Mouse (Mus musculus) thymus, adult 18-20 months (tissue): ENCODE measurements around the gene Nlrp4a.
"Not testable (repeated sequence)": the region's sequence is repeated elsewhere in the genome, so short reads cannot be mapped to it uniquely, and the experiment has no call there.

Source experiments
- DNase-seq, 2 experiments: peaks; one replicate each; pipeline ENCODE4 v3.0.0; 2022; ENCODE audit warnings: mixed read lengths in 2 of 2

Nlrp4a gene

GRCm38 (mm10) chr7:26434813-26435212 is at the start of gene Nlrp4a:
Nlrp4a (plus strand) TSS chr7:26435113.
- DNase-seq, result no peak

GRCm38 (mm10) chr7:26386691-26387090 is 48.2 kb upstream of the Nlrp4a start:
- DNase-seq, result not testable (repeated sequence)

- not testable (repeated sequence) for DNase-seq
Measured at GRCm38 (mm10) chr7:26391137-26391536, 43.8 kb upstream of the Nlrp4a start.

- DNase-seq, result not testable (repeated sequence)
Measured at GRCm38 (mm10) chr7:26391811-26392210, 43.1 kb upstream of the Nlrp4a start.

- not testable (repeated sequence) for DNase-seq
Measured at GRCm38 (mm10) chr7:26403600-26403999, 31.3 kb upstream of the Nlrp4a start, which contains the start of gene Nlrp9c. Nlrp9c (minus strand) TSS chr7:26403700.

GRCm38 (mm10) chr7:26476690-26477089 is 41.8 kb downstream of the Nlrp4a start:
- DNase-seq, result no peak

GRCm38 (mm10) chr7:26489514-26489913 is 54.6 kb downstream of the Nlrp4a start:
- DNase-seq, result not testable (repeated sequence)
